Mouse (Mus musculus): Measurements from ENCODE around the gene Acss2. TPM values are rescaled to one million over a fixed set of nuclear protein-coding genes. Genes with fewer than 3 reads are reported as not detected.
"Not testable (repeated sequence)": the region's sequence is repeated elsewhere in the genome, so short reads cannot be mapped to it uniquely, and the experiment has no call there.

The Acss2 gene
- polyA plus RNA-seq, 1 experiment from 2014 or later, result 20.0 TPM

DNA sequence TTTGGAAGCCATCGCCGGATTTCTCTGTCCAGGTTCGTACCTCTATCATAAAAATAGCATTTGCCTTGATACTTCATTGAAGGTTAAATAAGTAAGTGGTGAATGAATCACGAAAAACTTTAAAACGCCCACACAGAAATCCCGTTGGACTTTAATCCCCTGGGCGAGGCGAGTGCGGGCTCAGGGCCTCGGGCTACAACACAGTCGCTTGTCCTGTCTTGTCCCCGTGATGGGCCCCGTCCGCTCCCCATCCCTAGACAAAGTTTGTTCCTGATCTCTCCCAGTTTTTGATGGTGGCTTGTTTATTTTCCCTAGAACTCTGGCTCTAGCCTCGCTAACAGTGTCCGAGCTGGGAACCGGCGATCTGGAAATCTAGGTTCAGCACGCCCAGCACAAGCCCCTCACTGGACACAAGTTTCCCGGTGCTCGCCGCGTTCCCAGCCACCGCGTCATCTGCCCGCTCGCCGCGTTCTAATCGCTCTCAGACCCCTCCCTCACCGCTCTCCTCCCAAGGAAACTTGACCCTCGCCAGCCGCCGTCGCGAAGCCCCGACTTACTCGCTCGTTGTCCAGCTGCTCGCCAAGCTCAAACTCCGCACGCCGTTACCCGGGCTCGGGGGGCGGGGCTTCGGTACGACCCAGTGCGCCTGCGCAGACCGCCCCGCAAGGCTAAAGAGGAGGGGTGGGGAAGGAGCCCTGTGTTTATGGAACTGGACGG lies 74.5 kb downstream of the Acss2 start, which contains the start of gene Gss:
Gene Gss (minus strand): TSS at position 674 of the 717 bp plus-strand sequence.
- peak within 1 kb of the TSS; percentile 93 for H3K27ac ChIP-seq
- no peaks in the 10 kb centered on the region for H3K27me3 ChIP-seq
- H3K9me3 ChIP-seq (replicated peaks), result no peaks in the 10 kb centered on the region
- peak within 1 kb of the TSS; percentile 77 for H3K4me3 ChIP-seq
- peak; percentile 93 for ATAC-seq (replicated peaks; ENCODE audit: insufficient number of reproducible peaks, insufficient read depth, low FRiP score, low read depth)
- WGBS, result under 1% methylated on average over 53 of the region's 53 CpGs
- H3K36me3 ChIP-seq, result no peaks in the 10 kb centered on the region
- peaks cover 17% of the 10 kb centered on the region for H3K4me1 ChIP-seq (replicated peaks)
- peak within 1 kb of the TSS; percentile 86 for H3K4me2 ChIP-seq
- peak within 1 kb of the TSS; percentile 85 for H3K9ac ChIP-seq

DNA sequence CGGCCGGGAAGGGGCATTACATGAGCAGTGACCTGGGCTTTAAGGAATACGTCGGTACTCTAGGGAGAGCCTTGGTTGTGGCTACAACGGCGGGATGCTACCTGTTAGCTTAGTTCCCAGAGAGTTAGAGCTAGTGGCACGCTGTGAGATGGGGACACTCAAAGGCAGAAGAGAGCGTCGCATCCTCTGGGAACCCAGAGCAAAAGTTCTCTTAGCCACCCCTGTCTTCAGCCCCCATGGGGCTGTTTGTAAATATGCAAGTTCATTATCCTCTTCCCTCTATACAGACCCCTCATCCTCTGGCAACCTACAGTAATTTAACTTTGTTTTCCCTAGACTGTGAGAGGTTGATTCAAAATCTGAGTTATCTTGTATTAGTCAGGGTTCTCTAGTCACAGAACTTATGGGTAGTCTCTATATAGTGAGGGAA lies 75.1 kb downstream of the Acss2 start:
- Histone ChIP-seq H3K4me1 (replicated peaks) (peaks cover 17% of the 10 kb centered on the region), H3K4me2 (peak overlapping the region; percentile 86), H3K4me3 (peak overlapping the region; percentile 77), H3K9me3 (replicated peaks) (no peaks in the 10 kb centered on the region), H3K36me3 (no peaks in the 10 kb centered on the region), H3K27me3 (no peaks in the 10 kb centered on the region), H3K9ac (peak overlapping the region; percentile 85), H3K27ac (peak overlapping the region; percentile 93)
- 0% methylated on average over 9 of the region's 9 CpGs for WGBS
- ATAC-seq (replicated peaks; ENCODE audit: insufficient number of reproducible peaks, insufficient read depth, low FRiP score, low read depth), result no peak

GRCm38 (mm10) chr2:155595516-155595915 lies 77.8 kb downstream of the Acss2 start:
- Histone ChIP-seq H3K36me3 (no peaks in the 10 kb centered on the region), H3K27ac (no peak overlapping the region), H3K9ac (no peak overlapping the region), H3K4me3 (no peak overlapping the region), H3K9me3 (replicated peaks) (no peaks in the 10 kb centered on the region), H3K27me3 (no peaks in the 10 kb centered on the region), H3K4me2 (no peak overlapping the region), H3K4me1 (replicated peaks) (peaks cover 17% of the 10 kb centered on the region)
- WGBS, result 76% methylated on average over 6 of the region's 6 CpGs
- no peak for ATAC-seq (replicated peaks; ENCODE audit: insufficient number of reproducible peaks, insufficient read depth, low FRiP score, low read depth)

DNA sequence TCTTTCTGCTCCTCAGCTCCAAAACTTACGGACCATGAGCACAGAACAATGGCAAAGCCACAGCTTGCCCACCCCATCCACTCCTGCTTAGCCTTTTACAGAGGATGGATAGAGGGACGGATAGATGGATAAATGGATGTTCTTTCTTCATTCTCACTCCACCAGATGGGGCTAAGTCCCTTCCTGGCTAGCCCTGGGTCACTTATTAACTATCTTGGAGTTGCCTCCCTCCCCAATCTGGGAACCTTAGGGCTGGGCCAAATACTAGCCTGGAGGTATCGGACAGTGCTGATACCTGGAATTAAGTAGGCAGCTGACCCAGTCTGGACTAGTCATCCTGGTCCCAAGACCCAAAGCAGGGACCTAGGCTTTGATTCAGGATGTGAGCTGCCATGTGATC lies 86.0 kb downstream of the Acss2 start:
- ATAC-seq (replicated peaks; ENCODE audit: insufficient number of reproducible peaks, insufficient read depth, low FRiP score, low read depth), result no peak
- H3K4me1 ChIP-seq (replicated peaks), result peaks cover 31% of the 10 kb centered on the region
- no peaks in the 10 kb centered on the region for H3K27me3 ChIP-seq
- H3K9ac ChIP-seq, result no peak overlapping the region
- no peaks in the 10 kb centered on the region for H3K36me3 ChIP-seq
- WGBS, result 54% methylated on average over 3 of the region's 3 CpGs
- no peaks in the 10 kb centered on the region for H3K9me3 ChIP-seq (replicated peaks)
- no peak overlapping the region for H3K27ac ChIP-seq
- no peak overlapping the region for H3K4me2 ChIP-seq
- no peak overlapping the region for H3K4me3 ChIP-seq

DNA sequence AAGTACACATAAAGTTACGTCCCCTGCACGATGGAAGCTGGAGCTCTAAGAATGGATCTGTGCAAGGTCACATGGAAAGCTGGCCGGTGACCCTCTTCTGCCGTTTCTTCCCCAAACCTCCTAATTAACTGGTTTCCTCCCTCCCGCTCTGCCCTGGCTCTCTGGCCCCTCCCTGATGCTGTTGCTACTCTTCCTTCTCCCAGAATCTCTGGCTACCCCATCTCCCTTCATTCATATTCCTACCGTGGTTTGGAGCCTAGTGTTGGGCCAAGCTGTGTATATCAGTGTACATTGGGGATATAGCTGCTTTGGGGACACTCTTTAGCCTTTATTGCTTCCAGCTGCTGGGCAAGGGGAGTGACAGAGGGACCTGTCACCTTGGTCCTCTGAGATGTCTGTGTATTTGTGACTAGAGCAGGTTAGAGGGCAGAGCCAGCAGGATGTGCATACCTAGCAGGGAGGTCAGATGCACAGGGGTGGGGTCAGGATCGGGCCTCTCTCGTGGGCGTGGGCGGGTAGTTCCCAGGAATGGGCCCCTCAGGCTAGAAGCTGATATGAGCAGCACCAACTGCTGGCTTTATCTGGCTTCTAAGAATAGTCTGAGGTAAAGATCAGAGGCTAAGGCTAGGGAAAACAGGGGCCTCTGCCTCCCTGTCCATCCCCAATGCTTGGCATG lies 87.0 kb downstream of the Acss2 start:
- Histone ChIP-seq H3K4me2 (peak overlapping the region; percentile 44), H3K4me1 (replicated peaks) (peaks cover 31% of the 10 kb centered on the region), H3K9me3 (replicated peaks) (no peaks in the 10 kb centered on the region), H3K9ac (no peak overlapping the region), H3K27ac (peak overlapping the region; percentile 92), H3K36me3 (no peaks in the 10 kb centered on the region), H3K27me3 (no peaks in the 10 kb centered on the region), H3K4me3 (no peak overlapping the region)
- ATAC-seq (replicated peaks; ENCODE audit: insufficient number of reproducible peaks, insufficient read depth, low FRiP score, low read depth), result peak; percentile 49; the same call in 1 of the 2 replicates
- WGBS, result 26% methylated on average over 10 of the region's 10 CpGs

DNA sequence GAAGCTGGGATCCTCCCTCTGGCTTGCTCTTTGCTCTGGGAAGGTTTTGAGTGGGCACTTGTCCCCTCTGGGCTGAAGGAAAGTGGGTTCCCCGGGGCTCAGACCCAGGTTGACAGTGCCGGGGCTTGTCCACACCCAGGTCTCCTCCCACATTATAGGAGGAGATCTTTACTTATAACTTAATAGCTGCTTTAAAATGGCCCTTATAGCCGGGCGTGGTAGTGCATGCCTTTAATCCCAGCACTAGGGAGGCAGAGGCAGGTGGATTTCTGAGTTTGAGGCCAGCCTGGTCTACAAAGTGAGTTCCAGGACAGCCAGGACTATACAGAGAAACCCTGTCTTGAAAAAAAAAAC lies 87.5 kb downstream of the Acss2 start:
- WGBS, result 46% methylated on average over 4 of the region's 4 CpGs
- H3K27me3 ChIP-seq; H3K4me3 ChIP-seq; H3K36me3 ChIP-seq; H3K9me3 ChIP-seq (replicated peaks); ATAC-seq (replicated peaks; ENCODE audit: insufficient number of reproducible peaks, insufficient read depth, low FRiP score, low read depth); H3K9ac ChIP-seq: not testable (repeated sequence)
- Histone ChIP-seq H3K4me2 (peak overlapping the region; percentile 44), H3K4me1 (replicated peaks) (peaks cover 31% of the 10 kb centered on the region), H3K27ac (peak overlapping the region; percentile 92)

GRCm38 (mm10) chr2:155606360-155606759 lies 88.6 kb downstream of the Acss2 start:
- peaks cover 36% of the 10 kb centered on the region for H3K4me1 ChIP-seq (replicated peaks)
- WGBS, result 51% methylated on average over 4 of the region's 4 CpGs
- ATAC-seq (replicated peaks; ENCODE audit: insufficient number of reproducible peaks, insufficient read depth, low FRiP score, low read depth), result peak; percentile 72
- no peaks in the 10 kb centered on the region for H3K9me3 ChIP-seq (replicated peaks)
- H3K27me3 ChIP-seq, result no peaks in the 10 kb centered on the region
- 0 out of 2 replicates have a peak overlapping the region, but pooled peaks have one; percentile 27 for H3K9ac ChIP-seq
- peak overlapping the region; percentile 92 for H3K27ac ChIP-seq
- peak overlapping the region; percentile 44 for H3K4me2 ChIP-seq
- no peak overlapping the region for H3K4me3 ChIP-seq
- H3K36me3 ChIP-seq, result no peaks in the 10 kb centered on the region

GRCm38 (mm10) chr2:155610978-155611377 lies 93.2 kb downstream of the Acss2 start, which contains the start of gene Myh7b:
TSS of gene Myh7b (plus strand) at chr2:155611212.
- H3K9ac ChIP-seq, result peak within 1 kb of the TSS; percentile 65
- H3K36me3 ChIP-seq, result peaks cover 21% of the 10 kb centered on the region; the same call in 1 of the 2 replicates
- 20% methylated on average over 4 of the region's 4 CpGs for WGBS
- H3K4me3 ChIP-seq, result peak within 1 kb of the TSS; percentile 51
- H3K4me2 ChIP-seq, result peak within 1 kb of the TSS; percentile 76
- peaks cover 47% of the 10 kb centered on the region for H3K4me1 ChIP-seq (replicated peaks)
- no peaks in the 10 kb centered on the region for H3K9me3 ChIP-seq (replicated peaks)
- ATAC-seq (replicated peaks; ENCODE audit: insufficient number of reproducible peaks, insufficient read depth, low FRiP score, low read depth), result peak; percentile 69
- H3K27me3 ChIP-seq, result no peaks in the 10 kb centered on the region
- H3K27ac ChIP-seq, result peak within 1 kb of the TSS; percentile 91

GRCm38 (mm10) chr2:155611834-155612550 lies 94.2 kb downstream of the Acss2 start:
- Histone ChIP-seq H3K4me3 (peak overlapping the region; percentile 51), H3K4me1 (replicated peaks) (peaks cover 43% of the 10 kb centered on the region), H3K9ac (peak overlapping the region; percentile 65), H3K27ac (peak overlapping the region; percentile 91), H3K36me3 (peaks cover 21% of the 10 kb centered on the region; the same call in 1 of the 2 replicates), H3K9me3 (replicated peaks) (no peaks in the 10 kb centered on the region), H3K27me3 (no peaks in the 10 kb centered on the region), H3K4me2 (peak overlapping the region; percentile 76)
- ATAC-seq (replicated peaks; ENCODE audit: insufficient number of reproducible peaks, insufficient read depth, low FRiP score, low read depth), result no peak
- 51% methylated on average over 9 of the region's 9 CpGs for WGBS

DNA sequence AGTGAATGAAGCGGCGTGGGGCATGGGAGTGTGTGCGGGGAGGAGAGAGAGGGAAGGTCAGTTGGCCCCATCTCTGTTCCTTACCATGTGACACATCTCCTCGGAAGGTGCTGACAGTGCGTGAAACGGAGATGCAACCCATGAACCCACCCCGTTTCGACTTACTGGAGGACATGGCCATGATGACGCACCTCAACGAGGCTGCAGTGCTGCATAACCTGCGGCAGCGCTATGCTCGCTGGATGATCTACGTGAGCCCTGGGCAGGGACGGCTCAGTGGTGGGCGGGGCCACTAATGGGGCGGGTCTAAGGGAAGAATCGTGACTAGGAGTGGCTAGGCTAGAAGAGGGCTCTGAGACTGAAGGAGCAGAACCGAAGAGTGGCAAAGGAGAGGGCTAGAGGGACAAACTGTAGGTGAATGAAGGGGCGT lies 95.6 kb downstream of the Acss2 start:
- Histone ChIP-seq H3K9me3 (replicated peaks) (no peaks in the 10 kb centered on the region), H3K36me3 (peaks cover 21% of the 10 kb centered on the region; the same call in 1 of the 2 replicates), H3K4me3 (peak overlapping the region; percentile 51), H3K9ac (peak overlapping the region; percentile 65), H3K27me3 (no peaks in the 10 kb centered on the region), H3K27ac (peak overlapping the region; percentile 91), H3K4me1 (replicated peaks) (peaks cover 42% of the 10 kb centered on the region), H3K4me2 (peak overlapping the region; percentile 76)
- ATAC-seq (replicated peaks; ENCODE audit: insufficient number of reproducible peaks, insufficient read depth, low FRiP score, low read depth), result peak; percentile 75
- WGBS, result 3% methylated on average over 20 of the region's 20 CpGs

- Histone ChIP-seq H3K27me3 (no peaks in the 10 kb centered on the region), H3K4me3 (peak overlapping the region; percentile 51), H3K4me2 (peak overlapping the region; percentile 76), H3K27ac (peak overlapping the region; percentile 91; the same call in 1 of the 2 replicates), H3K4me1 (replicated peaks) (peaks cover 47% of the 10 kb centered on the region), H3K9me3 (replicated peaks) (no peaks in the 10 kb centered on the region), H3K9ac (peak overlapping the region; percentile 65), H3K36me3 (peaks cover 26% of the 10 kb centered on the region; the same call in 1 of the 2 replicates)
- ATAC-seq (replicated peaks; ENCODE audit: insufficient number of reproducible peaks, insufficient read depth, low FRiP score, low read depth), result no peak
- 41% methylated on average over 8 of the region's 8 CpGs for WGBS
Measured at GRCm38 (mm10) chr2:155613953-155614352, 96.2 kb downstream of the Acss2 start.

All from heart, embryonic 15.5 days (tissue).